Mouse (Mus musculus) spleen, adult 18-20 months (tissue): ENCODE measurements around the gene Pan2.
"Not testable (repeated sequence)": the region's sequence is repeated elsewhere in the genome, so short reads cannot be mapped to it uniquely, and the experiment has no call there.

ENCODE experiments used
- DNase-seq, 2 experiments: peaks; one replicate each; pipeline ENCODE4 v3.0.0; 2022; ENCODE audit warnings: mixed read lengths in 2 of 2

Gene Pan2

DNA sequence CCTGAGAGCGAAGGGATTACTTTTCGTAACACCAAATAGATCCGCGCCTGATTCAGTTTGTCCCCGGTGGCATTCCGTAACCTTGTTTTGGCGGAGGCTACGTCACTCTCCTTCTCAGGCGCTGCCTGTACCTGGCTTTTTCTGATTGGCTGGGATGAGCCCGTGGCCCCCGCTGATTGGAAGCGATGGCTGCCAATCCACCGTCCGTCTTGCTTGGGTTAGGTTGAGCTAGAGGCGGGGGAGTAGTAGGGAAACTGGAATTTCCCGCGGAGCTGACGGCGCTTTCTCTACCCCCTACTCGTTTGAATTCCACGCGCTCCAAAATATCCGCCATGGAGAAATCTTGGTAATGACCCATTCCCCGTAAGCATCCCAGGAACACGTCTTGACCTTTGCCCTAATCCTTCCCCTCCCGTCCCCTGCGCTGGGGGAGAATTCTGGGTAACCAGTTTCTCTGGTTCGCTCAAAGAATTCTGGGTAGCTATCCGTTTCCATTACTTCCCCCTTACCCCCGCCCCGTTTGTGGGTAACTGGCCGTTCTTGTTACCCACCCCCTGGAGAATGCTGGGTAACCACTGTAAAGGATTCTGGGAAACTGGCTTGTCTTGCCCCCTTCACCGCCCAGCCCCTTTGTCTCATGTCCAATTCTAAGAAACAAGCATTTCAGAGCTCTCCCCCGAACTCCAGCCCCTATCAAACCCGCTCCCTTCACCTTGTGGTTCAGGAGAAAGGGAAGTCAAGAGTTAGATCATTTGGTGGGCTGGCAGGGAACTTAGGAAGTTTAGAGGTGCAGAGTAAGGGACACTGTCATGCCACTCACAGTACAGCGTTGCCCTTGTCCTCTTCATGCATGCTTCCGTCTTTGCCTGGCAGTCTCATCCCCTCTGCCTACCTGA is at the start of gene Pan2:
TSS of gene Pan2 (plus strand) at position 210 of the 896 bp plus-strand sequence.
- DNase-seq = peak; percentile 98 to 99

GRCm38 (mm10) chr10:128253677-128254255 is 49.4 kb upstream of the Pan2 start, which contains the start of gene Apon:
Apon (plus strand) TSS chr10:128254096.
- DNase-seq = no peak

GRCm38 (mm10) chr10:128255925-128256324 is 47.2 kb upstream of the Pan2 start:
- no peak for DNase-seq

GRCm38 (mm10) chr10:128256328-128256727 is 46.8 kb upstream of the Pan2 start:
- DNase-seq = no peak

DNA sequence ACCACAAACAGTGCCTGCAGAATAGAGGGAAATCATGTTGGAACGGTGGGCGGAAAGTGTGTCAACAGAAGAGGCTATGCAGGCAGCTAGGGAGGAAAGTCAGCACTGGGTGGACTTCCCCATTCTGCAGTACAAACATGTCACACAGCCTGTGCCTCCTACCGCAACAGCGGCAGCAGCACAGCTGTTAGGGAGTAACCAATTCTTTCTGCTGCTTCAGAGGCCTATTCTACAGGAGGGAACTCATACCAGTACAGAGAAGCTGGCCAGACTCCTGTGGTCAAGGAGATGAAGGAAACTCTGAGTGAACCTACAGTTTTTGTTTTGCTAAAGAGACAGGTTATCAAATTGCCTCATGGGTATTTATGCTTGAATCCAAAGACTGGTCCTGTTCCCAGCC is 44.2 kb upstream of the Pan2 start:
- peak; percentile 42 to 45 for DNase-seq

DNA sequence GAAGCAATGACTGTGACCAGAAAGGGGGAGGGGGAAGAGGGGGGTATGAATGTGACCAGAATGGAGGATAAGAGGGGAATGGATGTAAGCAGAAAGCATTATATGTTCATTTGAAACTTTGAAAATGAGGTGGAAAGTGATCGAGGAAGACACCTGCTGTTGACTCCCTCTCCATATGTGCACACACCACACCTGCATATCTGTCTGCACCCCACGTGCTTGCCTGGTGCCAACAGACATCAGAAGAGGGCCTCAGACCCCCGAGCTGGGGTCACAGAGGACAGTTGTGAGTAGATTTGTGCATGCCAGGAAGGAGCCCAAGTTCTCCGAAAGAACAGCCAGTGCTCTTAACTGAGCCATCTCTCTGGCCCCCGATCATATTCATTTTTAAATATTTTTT is 43.2 kb upstream of the Pan2 start:
- DNase-seq = no peak

DNA sequence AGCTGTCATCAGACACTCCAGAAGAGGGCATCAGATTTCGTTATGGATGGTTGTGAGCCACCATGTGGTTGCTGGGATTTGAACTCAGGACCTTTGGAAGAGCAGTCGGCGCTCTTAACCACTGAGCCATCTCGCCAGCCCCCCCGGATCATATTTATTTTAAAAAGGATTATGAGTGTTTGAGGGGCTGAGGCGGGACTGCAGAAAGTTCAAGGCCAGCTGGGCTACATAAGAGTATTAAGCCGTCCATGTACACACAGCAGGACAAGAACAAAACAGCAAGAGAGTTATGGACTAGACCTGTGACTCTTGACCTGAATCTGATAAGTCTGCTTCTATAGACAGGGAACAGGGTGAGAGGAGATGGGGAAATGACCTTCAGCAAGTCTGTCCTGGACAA is 42.8 kb upstream of the Pan2 start:
- DNase-seq = not testable (repeated sequence)

DNA sequence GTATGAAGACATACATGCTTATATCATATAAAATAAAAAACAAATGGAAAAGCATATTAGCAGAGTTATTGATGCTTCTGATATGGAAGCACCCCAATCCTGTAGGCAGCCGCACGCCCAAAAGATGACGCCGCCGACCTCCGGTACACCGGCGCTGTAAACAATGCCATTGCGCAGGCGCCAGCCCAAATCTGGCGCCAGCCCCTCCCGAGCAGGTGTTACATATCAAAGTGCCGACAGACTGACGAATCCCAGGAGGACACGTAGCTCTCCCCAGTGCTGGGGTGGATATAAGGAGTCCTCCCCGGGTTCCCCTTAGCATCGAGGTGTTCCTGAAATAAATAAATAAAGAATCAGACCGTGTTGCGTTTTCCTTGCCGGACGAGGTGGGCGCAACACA is 40.8 kb upstream of the Pan2 start:
- no peak for DNase-seq

DNA sequence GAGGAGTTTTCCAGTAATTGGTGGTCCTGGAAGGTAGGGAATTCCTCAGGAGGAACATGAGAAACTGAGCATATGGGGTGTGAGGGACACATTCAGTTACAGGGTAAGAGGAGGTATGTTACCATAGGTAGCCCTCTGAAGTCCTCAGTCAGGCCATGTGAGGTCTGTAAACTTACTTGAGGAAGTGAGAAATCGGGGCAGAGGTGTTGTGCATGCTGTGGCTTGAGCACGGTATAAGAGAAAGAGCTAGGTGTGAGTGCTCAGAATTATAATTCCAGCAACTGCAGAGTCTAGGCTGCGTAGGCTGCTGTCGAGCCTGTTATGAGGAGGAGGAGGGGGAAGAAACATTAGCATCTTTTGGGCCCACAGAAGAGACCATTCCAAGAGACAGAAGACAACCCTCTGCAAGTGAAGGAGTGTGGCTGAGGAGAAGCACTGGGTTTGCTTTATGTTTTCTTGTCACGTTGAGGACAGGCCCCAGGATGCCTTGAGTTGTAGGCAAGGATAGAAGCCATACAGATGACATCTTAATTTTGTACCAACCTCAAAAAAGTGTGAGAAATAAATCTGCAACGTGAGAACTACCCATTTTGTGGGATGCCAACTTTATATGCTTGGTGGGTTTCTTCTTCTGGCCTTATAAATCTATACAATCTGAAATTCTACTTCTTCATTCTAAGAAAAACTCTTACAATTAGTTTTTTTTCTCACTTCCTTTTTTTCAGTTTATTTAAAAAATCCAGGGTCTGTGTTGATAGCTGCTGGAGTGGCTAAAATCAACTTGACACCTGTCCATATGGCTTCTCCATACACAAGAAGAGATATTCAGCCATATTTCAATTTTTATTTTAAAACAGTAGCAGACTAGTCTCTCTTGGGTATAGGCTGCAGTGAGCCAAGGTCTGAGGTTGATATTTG is 39.5 kb upstream of the Pan2 start:
- DNase-seq = peak in 1 of 2 experiments; percentile 23

DNA sequence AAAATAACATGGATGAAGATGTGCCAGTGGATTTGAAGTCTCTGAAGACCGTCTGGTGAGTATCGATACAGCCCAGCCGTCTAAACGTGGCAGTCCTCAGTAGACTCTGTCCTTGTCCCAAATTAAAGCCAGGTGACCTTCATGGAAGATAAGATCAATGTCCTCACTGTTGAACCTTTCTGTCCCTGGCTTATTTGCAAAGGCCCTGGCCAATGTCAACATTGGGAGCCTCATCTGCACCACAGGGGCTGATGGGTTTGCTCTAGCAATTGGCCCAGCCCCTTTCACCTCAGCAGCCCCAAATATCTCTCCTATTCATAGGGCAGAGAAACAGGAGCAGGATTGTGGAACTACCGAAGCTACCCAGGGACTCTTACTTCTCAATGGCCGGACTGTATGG is 34.8 kb upstream of the Pan2 start, which contains the start of gene Apof:
TSS of gene Apof (plus strand) at position 301 of the 400 bp plus-strand sequence.
- no peak for DNase-seq

DNA sequence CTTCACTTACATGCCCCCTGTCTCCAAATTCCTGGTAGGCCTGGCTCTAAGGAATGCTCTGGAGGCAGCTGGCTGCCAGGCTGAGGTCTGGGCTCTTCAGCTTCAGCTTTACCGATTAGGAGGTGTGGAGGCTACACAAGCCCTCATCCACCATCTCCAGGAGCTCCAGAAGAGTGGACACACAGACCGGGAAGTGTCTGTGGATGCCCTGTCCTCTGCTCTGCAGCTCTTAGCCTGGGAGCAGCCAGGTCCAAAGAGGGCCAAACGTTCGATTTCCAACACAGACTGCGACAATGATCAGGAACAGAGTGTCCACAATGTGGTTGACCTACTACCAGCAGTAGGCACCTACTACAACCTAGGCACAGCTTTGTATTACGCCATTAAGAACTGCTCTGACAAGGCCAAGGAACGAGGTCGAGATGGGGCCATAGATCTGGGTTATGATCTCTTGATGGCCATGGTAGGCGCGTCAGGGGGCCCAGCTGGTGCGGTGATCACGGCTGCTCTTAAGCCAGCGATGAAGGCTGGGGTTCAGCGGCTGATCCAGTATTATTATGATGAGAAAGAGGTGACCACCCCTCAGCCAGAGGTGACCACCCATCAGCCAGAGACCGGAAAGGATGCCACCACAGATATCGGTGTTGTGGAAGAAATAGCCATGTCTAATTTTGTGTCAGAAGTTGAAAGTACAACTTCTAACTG is 33.8 kb upstream of the Pan2 start:
- DNase-seq = no peak

GRCm38 (mm10) chr10:128270287-128270841 is 32.8 kb upstream of the Pan2 start, which contains the start of gene Stat2:
Stat2 (plus strand) TSS chr10:128270559.
- peak; percentile 90 to 91 for DNase-seq

DNA sequence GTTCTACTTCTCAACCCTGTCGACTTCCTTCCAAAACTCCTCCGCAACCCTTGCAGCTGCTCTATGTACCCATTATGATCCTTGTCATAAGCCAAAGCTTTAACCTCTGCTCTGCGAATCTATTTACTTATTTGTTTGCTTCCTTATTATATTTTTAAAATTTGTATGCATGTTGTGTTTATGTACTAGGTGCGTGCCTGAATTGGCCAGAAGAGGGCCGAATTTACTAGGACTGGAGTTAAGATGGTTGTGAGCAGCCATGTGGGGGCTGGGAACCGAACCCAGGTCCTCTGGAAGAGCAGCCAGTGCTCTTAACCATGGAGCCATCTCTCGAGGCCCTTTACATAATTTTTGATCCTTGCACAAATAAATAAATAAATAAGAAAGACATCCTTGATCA is 32.3 kb upstream of the Pan2 start:
- DNase-seq = no peak

DNA sequence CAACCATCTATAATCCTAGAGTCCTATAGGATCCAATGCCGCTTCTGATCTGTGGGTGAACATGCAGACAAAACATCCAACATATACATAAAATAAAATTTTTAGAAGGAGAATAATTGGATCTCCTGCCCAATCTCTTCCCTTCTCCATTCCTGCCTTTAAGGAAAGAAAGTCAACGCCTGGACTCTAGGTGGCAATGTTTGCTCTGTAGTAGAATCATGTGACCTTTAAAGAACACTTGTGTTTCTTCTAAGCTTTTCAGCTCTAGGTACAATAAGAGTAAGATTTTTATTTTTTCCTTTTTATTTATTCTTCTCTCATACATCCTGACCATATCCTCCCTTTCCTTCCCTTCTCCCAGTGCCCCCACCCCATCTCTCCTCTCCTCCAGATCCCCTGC is 31.3 kb upstream of the Pan2 start:
- DNase-seq = no peak

DNA sequence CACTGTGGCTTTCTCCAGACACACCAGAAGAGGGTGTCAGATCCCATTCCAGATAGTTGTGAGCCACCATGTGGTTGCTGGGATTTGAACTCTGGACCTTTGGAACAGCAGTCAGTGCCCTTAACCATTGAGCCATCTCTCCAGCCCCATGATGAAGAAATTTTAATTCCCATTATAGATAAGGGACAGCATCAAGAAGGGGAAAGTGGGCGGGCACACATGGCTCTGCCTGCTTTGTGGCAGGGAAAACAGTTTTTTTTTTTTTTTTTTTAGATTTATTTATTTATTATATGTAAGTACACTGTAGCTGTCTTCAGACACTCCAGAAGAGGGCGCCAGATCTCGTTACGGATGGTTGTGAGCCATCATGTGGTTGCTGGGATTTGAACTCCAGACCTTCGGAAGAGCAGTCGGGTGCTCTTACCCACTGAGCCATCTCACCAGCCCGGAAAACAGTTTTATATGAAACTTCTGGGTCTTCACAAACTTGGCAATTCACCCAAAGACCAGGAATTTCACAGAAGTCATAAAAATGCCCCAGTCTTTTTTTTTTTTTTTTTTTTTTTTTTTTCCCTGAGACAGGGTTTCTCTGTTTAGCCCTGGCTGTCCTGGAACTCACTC is 30.2 kb upstream of the Pan2 start:
- not testable (repeated sequence) for DNase-seq

DNA sequence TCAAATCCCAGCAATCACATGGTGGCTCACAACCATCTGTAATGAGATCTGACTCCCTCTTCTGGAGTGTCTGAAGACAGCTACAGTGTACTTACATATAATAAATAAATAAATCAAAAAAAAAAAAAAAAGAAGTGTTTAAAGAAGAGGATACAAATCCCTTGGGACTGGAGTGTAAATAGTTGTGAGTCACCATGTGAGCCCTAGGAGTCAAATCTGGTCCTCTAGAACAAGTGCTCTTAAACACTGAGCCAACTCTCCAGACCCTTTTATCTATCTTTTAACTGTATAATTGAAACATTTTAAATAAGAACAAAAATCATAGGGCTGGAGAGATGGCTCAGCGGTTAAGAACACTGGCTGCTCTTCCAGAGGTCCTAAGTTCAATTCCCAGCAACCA is 27.8 kb upstream of the Pan2 start:
- DNase-seq = not testable (repeated sequence)

- no peak for DNase-seq
These were observed 25.0 kb upstream of the Pan2 start for GRCm38 (mm10) chr10:128278158-128278557.

DNA sequence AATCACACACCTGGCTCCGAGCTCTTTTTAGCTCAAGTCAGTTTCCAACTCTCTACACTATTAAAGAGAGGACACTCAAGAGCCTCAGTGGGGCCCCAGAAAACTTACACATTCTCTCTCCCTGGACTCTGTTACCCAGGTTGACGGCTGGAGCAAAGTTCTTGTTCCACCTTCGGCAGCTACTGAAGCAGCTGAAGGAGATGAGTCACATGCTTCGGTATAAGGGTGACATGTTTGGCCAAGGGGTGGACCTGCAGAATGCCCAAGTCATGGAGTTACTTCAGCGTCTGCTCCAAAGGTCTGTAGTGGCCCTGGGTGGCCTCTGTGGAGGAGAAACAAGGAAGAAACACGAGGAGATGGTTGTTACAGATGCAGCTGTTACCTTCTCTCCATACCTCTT is 22.2 kb upstream of the Pan2 start:
- DNase-seq = no peak

DNA sequence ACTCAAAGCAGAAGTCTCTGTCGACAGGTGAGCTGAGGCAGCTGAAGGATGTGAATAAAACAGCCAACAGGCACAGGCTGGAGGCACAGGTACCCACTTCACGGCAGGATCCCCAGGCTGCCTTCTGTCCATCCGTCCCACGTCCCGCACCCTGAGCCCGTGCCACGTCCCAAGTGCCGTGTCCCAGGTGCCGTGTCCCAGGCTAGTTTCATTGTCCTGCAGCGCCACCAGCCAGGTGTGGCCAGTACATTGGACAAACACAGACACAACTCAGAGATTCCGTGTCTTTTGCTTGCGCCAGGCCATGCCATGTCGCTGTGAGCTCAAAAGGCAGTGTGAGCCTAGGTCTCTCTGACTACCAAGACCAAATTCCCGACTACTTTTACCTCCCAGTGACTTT is 21.5 kb upstream of the Pan2 start:
- DNase-seq = no peak

DNA sequence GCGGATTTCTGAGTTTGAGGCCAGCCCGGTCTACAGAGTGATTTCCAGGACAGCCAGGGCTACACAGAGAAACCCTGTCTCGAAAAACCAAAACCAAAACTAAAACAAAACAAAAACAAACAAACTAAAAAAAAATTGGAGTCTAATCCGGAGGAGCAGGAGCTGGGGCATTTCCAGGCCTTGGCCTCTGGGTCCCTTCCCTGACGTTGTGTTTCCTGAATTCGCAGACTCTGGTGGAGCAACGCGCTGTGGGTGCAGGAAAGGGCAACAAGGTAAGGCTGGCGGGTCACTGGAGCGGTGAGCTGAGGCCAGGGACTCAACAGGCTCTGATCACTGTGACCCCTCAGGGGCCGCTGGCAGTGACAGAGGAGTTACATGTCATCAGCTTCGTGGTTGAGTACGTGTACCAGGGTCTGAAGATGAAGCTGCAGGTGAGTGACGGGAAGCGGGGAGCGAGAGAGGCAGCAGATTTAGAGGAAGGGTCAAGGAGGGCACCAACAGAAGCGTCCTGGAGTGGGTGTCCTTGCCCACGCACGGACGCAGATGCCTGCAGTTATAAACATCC is 20.2 kb upstream of the Pan2 start:
- no peak for DNase-seq
